Mouse (Mus musculus): ENCODE data around the gene Amz2.

Amz2 gene

DNA sequence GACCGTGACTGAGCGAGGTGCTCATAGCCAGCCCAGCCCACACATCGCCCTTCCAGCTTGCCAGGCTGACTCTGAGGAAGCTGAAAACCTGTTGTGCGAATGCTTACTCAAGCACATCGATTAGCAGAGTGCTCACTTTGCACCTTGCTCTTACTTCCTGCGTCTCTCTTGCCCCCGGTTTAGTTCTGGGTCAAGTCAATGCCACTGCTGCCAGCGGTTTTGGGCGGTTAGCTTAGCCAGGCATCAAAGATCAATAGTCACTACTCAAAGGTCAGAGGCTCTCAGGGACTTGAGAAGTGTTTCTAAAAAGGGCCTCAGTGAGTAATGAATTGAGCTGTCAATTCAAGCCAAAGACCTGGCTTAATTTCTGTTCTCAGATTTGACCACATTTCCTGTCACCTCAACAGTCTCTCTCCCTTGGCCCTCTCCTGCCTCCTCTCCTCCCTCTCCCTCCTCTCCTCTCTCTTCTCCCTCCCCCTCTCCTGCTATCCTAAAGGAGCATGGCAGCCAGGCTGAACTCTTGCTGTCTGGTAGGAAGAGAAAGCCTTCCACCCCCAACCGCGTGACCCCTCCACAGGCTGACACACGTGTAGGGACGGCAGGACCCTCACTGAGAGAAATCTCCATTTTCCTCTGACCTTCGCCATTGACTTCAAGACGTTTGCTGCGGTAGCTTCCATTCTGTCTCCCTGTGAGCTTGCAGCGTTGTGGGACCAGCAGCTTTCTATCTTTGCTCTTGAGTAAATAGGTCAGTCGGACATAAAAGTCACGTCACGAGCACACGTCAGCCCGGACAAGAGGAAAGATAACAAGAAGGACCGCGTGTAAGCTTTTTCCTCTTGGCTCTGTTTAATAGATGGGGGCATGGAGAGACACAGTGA lies 69.4 kb downstream of the Amz2 start:
- no peak for DNase-seq (ENCODE audit: low spot score in 2 of 2)

DNA sequence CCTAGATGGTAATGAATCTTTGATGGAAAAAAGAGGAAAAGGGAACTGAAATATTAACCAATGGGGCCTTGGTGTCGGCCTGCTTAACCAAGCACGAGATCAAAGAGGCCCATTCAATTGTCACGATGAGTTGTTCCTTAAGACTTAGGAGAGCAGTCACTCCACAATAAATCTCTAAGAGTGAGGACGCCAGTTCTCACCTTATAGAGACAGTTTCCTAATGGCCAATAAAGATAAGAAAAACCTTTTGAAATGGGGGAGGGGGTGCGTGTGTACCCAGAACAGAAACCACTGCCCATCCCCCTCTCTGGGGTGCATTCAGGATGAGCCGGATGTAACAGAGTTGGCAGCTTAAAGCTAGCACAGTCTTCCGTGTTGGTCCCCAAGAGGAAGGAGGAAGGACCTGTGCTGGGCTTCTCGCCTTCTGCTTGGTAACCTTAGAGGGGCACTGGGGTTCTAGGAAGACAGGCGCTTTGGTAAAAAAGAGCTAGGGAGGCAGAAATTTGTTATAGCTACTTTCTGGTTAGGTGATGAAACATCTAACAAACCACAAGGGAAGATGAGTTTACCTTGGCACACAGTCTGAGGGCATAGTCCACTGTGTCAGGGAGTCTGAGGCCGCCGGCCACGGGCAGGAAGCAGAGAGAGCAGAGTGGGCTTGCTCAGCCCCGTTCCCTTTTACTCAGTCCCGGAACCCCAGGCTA lies 70.2 kb downstream of the Amz2 start:
- no peak for DNase-seq (ENCODE audit: low spot score in 2 of 2)

DNA sequence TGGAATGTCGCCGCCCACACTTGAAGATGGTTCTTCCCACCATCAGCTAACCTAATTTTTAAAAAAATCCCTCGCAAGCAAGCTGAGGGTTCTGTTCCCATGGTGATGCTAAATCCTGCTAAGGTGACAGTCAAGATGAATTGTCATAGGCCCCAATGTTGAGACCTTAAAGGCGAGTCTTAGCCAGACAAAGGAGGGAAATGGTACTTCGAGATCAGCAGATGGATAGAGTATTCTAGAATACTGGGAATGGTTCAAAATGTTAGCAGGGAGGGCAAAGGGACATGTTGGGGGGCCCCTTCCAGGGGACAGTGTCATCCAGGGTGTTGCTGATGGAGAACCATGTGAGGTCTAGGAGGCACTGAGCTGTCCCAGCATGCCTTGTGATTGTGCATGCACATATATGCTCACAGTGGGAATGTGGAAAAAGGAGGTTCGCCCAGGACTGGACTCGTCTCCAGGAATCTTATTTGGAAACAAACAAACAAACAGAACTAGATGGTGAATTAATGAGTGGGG lies 70.8 kb downstream of the Amz2 start:
- no peak for DNase-seq (ENCODE audit: low spot score in 2 of 2)

DNA sequence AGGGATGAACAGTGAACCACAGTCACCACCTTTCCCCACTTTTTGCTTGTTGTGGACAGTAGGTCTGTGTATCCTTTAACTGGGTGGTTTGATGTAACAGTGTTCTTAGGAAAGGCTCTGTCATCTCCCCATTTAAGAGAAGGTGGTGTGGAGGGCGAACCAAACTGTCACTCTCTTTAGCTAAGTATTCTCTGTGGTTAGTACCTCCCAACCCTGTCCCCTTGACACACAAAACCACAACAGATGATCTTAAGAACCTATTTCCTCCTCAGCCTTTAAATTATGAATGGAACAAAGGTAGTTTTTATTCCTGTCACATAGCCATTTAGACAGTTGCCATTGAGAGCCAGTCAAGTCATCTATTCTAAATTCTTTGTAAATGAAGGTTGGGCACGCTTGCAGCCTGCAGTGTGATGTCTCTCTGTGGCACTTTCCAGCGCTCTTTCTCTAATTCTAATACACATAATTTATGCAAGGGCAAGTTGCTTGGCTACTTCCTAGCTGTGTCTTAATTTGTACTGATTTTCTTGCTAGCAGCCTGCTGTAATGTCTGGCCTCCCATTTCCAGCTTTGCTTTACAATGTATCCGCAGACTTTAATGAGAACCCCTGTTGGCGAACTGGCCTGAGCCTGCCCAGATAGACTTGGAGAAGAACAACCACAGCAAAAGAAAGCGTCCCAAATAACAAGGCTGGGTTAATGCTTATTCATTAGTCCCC lies 71.4 kb downstream of the Amz2 start:
- peak in 1 of 2 experiments; percentile 42 for DNase-seq (ENCODE audit: low spot score in 2 of 2)

DNA sequence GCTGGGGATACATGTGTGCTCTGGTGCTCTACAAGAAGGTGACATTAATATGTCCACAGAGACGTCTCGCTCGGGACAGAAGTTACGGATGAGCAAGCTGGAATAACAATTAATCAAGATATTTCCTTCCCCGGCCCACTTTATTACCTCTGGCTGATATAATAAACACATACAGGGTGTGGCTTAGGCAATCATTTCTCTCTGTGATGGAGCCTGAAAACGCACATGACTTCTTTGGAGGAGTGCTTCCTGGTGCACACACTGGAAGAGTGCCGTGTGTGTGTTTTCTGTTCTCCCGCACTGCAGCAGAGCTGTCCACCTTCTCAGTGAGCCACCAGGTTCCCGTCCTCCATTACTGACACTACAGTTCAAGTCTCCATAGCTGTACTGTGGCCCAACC lies 72.2 kb downstream of the Amz2 start:
- DNase-seq (ENCODE audit: low spot score in 2 of 2): no peak

DNA sequence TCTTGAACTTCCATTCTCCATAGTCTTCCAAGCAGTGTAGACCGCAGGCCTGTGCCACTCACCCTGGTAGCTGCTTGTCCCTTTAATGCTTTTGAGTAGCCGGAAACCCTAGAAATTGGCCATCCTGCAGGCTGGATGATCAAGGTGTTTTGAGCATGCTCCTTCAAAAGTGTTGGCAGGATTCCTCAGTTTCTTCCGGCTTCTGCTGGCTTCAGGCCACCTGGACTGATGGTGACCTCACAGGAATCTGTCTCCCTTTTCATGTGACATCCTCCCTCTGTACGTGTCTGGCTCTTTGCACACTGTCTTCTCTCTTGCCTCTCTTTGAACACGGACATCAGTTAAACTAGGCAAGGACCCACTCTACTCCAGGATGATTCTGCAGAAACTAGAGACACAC lies 74.5 kb downstream of the Amz2 start:
- DNase-seq (ENCODE audit: low spot score in 2 of 2): no peak

All from right cerebral cortex, postnatal 10 days (tissue).